Mouse (Mus musculus): ENCODE data around the gene Tubgcp6.
A peak's percentile ranks its signal among the peaks of the same experiment; 100 is the strongest.

Gene Tubgcp6

DNA sequence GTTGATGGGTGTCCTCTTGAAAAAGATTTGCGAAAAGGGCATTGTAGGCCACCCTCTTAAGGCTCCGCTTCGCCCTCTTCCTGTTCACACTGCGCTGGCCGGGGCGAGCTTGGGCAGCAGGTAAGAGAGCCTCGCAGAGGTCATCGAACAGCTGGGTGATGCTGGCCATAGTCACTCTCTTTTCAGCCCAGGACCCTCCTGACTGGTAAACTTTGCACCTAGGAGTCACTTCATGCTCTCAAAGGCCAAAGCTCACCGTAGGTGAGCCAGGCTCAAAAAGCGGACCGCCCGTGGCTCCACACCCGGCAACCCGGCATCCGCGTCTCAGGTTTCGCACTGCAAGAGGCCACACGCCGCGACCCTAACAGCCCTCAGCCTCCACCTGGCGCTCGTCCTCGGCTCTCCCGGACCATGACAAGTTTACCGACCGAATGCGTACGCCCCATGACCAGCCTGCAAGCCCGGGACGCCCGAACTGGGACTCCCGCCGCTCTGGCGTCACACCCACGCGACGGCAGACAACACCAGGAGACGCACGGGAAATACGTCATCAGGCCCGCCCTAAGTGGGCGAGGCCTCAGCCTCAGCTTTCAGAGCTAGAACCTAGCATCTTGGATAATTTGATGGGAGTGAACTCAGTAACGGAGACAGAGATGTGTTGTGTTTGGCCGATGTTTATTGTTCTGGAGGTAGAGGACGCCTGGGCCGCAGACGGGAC lies at the start of gene Tubgcp6:
Gene Tubgcp6 (minus strand): TSS at position 464 of the 718 bp plus-strand sequence.
- DNase-seq: peak; percentile 97

DNA sequence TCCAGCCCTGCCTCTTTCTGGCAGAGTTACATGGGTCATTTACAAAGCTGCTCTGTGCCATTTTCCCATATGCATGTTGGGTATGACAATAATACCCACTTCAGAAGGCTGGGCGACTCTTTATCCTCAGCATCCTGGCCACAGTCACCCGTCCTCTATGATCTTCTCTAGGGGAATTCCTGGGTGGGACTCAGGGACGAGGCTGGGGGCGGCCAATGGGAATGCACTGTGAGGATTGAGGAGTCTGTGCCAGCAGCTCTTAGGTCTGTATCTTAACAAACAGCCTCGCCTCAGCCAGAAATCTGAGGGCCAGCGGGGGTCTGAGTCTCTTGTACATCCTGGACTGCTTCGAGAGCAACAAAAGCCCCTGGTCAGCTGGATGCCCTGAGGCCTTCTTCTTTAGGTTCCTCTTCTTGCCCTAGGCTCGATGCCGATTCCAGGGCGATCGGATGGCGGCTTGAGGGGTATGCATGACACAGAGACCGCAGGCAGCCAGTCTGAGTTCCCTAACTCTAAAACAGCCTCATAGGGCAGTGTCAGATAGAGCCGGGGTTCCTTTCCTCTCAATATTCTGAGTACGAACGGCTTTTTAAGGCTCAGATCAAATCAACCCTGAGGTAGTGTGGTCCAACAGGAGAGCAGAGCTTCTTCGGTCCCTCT lies 49.5 kb upstream of the Tubgcp6 start:
- no peak for DNase-seq

DNA sequence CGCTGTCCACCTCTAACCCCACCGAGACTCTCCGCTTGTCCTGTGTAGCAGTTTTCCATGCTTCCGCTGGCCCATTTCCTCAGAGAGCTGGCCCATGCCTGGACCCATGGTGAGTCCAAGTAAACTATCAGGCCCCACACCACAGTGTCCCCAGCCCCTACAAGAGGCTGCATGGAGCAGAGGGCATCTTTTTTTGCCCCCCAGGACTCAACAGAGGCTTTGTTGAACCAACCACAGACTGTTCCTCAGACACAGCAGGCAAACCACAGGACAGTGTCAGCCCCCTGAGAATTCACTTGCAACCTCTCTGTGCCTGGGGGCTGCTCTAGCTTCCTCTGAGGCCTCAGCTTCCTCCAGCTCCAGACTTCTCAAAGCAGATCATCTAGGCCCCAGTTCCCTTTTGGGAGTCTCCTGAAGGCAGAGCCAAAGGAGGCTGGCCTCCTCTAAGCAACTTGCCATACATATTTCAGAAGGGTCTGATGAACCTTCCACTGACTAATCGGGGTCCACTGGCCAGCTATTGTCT lies 48.7 kb upstream of the Tubgcp6 start:
- no peak for DNase-seq

DNA sequence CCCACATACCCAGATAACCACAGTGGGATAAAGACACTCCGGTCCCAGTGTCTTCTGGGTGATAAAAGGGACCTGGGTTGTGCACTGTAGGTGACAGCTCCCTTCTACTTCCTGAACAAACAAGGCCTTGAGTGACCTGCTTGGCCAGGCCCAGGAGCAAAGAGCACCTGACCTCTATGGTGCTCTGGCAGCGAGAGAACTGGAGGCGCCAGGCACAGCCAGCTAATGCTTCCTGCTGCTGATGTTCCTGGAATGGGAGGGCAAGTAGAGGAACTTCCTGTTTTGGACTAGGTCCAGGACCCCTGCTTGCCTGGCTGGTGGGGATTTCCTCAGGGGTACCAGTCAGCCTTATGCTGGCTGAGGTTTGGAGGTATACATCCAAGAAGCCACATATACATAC lies 47.2 kb upstream of the Tubgcp6 start:
- peak; percentile 73 for DNase-seq

DNA sequence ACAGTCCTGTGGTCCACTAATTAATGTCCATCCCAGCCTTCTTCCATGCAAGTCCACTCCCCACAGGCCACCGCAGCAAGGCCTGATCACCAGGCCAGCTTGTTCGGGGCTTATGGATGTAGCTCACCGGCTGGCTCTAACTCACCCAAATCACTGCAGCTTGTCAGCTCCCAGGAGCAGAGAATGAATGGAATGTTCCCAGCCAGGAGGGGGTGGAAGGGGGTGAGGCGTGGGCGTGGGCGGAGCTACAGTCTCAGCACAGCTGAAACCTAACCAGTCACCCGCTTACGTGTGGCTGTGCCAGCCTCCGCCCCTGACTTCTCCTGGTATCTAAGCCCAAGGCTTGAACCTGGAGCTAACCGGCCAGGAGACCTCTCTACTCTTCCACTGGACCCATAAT lies 46.5 kb upstream of the Tubgcp6 start:
- peak; percentile 94 for DNase-seq

DNA sequence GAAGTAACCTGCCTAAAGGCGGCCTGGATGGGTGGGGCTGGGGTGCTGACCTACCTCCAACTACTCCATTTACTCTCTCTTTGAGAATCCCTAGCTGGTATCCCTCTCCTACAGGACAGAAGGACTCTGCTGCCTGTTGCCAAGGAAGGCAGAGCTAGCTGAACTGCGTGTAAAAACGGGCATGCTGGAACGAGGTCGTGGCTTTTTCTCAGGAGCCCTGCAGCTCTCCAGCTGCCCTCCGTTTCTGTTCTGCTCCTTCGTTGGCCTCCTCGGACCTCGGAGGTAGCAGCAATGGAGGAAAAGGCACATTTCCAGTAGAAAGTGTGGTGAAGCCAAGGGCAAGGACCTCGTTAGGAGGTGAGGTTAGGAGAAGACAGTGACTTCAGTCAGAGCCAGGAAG lies 46.0 kb upstream of the Tubgcp6 start:
- no peak for DNase-seq

DNA sequence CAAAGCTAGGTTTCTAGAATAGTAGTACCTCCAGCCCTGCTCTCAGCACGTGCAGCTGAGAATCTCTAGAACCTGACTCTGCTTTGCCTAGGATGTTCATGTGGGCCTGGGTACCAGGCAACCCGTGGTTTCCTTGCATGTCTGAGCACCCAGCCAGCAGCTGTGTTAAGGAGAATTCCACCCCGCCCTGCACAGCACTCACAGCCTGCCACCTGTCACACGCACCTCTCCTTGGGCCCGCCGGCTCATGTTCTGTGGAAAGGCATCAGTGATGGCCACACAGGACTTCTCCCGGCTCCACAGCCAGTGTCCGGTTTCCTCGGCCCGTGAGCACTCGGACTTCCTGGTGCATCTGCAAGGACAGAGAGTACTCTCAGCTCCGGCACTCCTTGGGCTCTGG lies 42.6 kb upstream of the Tubgcp6 start:
- no peak for DNase-seq

DNA sequence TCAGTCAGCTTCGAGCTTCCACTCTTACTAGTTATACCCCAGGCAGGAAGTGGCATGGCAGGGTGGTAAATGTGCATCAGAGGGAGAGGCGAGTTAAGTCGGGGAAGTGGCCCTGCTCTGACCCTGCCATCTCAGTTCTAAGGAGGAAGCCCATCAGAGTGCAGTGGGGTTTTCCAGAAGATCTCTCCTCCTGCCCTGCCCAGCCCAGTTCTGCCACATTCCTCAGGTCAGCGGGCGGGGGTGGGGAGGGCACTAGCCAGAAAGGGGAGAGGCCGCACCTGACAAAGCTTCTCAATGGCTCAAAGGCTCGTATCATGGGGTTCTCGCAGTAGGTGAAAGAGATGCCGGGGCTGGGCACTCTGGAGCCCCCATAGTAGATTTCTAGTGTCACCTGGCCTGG lies 38.5 kb upstream of the Tubgcp6 start:
- DNase-seq: peak; percentile 67

DNA sequence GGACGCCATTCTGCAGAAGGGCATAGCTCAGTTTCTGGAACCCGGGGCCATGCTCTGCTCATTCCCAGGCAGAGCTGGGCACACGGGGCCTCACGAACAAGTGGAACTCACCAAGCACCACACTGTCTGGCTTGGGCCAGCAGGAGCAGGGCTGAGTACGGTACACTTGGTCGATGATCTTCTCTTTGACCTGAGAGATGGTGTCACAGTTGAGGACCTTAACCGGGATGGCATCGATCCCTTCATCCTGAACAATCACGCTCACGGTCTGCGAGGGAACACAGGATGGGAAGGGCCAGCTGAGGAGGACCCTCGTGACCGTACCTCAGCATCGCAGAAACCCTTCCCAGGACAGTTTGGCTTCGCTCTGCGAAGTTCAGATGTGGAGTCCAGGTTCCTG lies 35.6 kb upstream of the Tubgcp6 start:
- no peak for DNase-seq

DNA sequence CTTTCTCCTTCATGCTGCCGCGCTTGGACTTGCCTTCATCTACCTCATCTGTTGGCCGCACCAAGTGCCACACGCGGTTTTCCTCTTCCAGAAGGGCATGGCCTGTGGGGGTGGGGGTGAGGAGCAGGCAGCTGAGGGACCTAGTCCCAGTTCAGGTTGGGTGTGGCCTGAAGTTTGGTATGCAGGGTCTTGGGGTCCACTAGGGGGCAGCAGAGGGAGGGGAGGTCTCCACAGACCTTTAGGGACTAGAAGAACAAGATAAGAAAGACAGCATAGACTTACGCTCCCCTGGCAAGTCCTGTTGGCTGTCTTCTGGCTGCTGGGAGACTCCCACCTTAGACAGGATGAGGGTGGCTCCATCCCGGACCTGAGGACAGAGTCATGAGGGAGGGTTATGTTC lies 35.0 kb upstream of the Tubgcp6 start:
- peak; percentile 84 for DNase-seq

DNA sequence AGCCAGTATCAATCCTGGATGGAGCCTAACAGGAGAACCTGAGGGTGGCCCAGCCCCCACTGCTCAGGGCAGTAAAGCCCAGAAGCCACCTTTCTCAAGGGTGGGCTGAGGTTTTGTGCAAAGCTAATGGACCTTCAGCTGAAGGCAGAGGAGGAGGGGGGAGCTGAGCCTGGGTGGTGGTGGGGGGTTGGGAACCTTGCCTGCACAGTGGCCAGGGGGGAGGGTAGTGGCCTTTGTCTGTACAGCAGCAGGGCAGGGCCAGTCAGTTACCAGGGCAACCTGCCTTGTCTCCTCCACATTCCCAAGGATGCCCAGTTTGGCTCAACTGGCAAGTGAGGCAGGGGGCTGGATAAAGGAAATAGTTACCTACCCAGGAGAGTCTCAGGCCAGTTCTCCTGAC lies 29.4 kb upstream of the Tubgcp6 start:
- no peak for DNase-seq

DNA sequence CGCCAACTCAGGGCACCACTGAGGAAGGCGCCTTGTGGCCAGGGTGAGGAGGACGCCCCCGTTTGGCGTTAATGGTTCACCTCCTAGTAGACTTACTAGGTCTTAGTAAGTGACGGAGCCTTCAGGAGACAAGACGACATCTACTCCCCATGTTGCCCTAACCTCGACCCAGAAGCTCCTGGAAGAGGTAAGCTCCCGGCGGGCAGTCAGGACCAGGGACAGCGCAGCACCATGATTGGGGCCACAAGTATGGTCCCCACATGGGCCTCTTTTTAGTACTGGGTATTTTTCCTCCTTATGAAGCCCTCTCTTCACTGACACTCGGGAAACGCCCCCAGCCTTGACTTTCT lies 27.1 kb upstream of the Tubgcp6 start:
- peak; percentile 53 for DNase-seq

DNA sequence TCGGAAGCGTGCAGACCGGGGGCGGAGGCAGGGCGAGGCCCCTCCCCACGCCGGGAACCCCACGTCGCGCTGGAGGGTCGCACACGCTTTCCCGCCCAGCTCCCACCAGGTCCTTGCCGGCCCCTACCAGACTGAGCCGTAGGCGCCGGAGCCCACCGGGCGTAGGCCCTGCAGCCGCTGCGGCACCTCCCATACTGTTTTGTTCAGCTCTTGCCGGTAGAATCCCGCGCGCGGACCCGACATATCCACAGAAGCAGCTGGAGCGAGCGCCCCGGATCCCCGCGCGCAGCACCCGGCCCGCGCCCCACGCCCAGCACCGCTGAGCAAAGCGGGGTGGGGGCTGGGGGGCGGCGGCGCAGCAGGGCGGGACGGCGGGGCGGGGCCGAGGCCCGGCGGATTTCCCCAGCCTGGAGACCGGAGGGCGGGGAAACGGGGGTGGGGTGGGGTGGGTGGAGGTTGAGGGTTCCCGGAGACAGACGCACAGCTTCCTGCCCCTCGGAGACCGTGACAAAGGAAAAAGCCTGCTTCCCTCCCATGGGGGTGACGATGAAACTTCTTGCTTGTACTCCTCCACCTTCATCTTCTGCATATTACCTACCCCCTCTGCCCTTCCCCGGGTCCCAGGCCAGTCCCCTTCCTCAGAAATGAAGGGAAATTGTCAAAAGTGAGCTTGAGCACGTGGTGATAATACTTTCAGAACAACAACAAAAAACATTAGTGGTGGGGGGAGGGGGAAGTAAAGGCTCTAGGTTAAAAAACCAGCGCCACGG lies 26.5 kb upstream of the Tubgcp6 start, which contains the start of gene Mapk11:
Gene Mapk11 (minus strand): TSS at position 358 of the 770 bp plus-strand sequence.
- peak; percentile 50 for DNase-seq

DNA sequence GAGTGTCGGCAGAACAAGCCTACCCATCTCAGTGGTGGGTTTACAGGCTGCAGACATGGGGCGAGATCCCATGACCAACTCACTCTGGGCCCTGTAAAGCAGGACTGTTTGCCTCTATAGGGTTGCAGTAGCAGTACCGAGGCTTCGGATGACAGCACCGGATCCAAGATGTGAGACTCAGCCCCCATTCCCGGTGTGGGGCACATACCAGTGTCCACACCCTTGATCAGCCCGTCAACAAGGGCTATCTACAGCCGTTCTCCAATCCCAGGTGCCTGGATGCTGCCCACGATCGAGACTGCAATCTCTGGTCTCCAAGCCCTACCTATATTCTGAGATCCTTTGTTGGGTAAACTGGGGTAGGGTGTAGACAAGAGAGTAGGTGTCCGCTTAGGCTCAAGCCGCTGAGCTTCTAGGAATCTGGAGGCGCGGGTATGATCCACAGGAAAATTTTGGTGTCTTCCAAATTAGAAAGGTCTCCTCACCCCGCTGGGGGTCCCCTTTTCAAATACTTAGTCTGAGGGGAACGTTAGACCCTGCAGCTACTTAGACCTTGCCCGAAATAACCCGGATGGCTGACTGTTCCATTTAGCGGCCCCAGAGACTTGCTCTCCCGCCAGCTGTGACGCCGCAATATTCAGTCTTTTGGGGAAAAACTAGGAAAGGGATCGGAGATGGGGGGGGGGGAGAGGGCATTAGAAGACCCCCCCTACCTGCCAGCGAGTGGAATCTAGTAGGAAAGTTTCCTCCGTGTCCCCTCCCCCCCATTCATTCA lies 25.8 kb upstream of the Tubgcp6 start:
- DNase-seq: no peak

DNA sequence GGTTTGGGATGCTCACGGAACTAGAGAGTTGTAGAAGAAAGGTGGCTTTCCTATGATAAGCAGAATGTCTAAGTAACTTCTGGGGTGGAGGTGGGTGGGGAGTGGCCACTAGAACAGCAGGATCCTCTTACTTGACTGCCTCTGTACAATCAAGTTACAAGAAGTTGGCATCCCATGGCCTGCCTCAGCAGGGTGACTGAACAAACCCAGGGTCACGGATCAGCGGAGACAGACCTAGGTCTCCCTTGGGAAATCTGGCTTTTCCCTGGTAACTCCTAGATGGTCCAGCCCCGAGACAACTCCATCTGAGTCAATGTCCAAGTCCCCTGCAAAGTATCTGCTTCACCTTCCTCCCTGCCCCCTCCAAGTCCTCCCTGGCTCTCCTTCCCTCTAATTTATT lies 25.0 kb upstream of the Tubgcp6 start:
- DNase-seq: no peak

DNA sequence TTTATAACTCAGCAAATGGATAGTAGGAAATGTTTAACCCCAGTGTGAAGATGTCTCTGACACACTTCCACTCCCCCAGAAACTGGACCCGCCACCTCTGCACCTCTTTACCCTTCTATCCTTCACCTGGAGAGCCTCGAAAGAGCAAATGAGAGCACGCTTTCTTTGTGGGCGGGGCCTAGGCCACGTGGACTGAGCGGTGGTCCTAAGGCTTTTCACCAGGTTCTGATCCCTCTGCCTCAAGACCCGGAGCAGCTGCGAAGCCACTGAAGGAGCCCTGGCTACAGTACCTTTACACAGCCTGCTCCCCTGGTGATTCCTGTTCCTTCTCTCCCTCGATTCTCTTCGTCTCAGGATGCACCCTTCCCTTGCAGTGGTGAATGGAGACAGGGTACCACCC lies 24.5 kb upstream of the Tubgcp6 start:
- DNase-seq: no peak

DNA sequence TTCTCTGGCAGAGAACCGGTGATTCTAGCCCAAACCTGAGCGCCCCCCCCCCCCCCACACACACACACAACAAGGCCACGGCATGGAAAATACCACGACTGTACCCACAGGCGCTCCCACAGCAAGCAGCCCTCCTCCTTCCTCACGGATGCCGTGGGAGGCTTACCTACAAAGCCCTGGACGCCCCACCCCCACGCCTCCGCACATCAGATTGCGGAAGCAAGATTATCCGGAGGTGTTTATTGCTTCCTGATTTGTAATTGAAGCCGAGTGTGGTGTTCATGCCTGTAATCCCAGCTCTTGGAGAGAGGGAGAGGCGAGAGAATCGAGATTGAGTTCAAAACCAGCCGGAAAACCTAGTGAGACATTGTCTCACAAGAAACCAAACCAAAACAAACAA lies 24.1 kb upstream of the Tubgcp6 start:
- DNase-seq: peak; percentile 77

DNA sequence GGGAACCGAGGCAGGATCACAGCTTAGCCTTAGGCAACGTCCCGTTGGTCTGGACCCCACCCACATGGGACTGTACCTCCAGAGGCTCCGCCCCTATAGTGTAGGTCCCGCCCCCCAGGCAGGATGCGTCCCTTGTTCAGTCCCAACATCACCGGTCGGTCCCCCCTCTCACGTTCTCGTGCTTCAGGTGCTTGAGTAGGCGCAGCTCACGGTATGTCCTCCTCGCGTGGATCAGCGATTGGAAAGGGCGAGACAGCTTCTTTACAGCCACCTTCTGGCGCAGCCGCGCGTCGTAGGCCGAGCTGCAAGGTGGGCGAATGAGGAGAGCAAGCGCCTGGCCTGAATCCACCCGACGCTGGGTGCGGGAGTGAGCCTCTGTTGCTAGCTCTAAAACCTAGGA lies 23.6 kb upstream of the Tubgcp6 start:
- DNase-seq: peak; percentile 74

DNA sequence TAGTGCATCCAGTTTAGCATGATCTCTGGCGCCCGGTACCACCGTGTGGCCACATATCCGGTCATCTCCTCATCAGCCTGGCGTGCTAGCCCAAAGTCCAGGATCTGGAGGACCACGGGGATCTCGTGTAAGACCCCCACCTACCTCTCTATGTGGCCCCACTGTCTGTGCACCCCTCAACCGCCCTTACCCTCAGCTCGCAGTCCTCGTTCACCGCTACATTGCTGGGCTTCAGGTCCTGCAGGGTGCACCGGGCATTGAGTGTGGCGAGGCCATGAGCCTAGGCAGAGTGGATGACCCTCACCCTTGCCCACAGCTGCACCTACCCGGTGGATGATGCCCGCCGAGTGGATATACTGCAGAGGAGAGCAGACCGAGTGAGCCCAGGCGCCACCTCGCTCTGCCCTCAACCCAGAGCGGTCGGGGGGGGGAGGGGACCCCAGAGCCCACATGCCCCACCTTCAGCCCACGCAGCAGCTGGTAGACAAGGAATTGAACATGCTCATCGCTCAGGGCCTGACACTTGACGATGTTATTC lies 23.0 kb upstream of the Tubgcp6 start:
- DNase-seq: no peak

DNA sequence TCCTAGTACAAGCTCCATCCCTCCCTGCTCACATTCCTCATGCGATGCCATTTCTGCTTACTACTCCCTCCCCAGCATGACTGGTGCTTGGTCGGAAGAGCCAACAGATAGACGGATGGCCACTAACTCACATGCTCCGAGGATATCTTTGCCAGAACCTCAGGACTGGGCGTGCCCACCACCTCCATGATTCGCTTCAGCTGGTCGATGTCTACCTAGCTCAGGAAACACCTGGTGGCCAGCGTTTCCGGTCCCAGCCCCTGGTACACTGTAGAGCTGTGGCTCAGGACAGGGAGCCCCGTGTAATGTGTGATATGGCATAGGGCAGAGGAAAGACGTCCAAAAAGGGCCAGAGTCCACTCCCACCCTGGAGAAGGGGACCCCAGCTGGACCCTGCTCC lies 22.1 kb upstream of the Tubgcp6 start:
- no peak for DNase-seq

DNA sequence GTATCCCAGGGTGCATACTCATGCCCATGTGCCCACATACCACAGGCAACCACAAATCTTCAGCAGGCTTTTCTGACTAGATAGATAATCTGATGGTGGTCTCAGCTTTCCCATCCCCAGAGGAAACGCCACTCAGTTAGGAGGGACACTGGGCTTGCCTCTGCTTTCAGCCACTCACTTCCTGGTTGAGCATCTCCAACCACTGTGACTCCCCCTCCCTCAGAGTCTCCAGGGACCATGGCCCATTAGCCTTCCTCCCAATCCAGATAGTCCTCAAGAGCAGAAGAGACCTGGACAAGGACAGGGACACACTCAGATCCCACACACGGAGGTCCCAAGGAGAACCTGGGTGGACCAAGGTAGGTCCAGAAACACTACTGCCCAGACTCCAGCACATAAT lies 20.2 kb upstream of the Tubgcp6 start:
- no peak for DNase-seq

DNA sequence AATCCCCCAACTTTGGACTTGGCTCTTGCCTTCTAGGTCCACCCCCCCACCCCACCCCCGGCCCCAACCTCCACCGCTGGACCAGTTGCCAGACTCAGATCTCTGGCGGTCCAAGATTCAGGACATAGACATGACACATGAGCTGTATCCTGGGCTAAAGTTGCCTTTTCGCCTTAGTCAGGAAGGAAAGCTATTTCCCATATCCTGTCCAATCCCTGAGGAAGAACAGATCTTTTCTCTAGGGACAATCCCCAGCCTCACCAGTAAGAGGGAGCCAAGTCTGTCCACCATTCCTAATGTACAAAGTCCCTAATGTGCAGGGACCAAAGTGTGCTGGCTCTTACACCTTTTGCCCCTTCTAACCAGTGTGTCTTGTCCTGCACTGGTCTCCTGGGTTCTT lies 19.0 kb upstream of the Tubgcp6 start:
- peak; percentile 10 for DNase-seq

DNA sequence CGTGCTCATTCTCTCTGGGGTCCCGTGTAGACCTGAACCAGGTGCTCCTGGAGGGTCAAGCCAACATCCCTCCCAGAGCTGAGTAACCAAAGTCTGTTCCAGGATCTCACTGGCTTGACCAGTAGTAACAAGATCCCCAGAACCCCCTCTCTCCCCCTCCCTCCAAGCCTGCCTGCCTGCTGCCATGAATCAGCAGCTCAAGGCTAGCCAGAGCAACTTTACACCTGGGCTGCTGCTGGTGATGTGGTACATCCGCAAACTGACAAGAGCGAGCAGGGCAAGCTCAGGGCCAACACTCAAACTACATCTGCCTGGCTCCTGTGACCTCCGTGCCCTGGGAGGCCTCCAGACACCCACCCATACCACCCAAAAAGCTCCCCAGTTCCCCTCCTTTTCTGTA lies 18.5 kb upstream of the Tubgcp6 start:
- DNase-seq: no peak
